Mouse (Mus musculus): ENCODE data around the gene Bfsp2.

- no peak for TF ChIP-seq CTCF (IDR thresholded peaks at IDR 0.05; ENCODE audit: low read depth, low read length)
- TF ChIP-seq EP300 (IDR thresholded peaks at IDR 0.05; ENCODE audit: insufficient read depth, low read depth, low read length): no peak
Observed at GRCm38 (mm10) chr9:103432122-103432778, 48.0 kb downstream of the Bfsp2 start.
